Mouse (Mus musculus) stomach, postnatal 0 days (tissue): ENCODE results near the gene Mfsd11. TPM values are rescaled to one million over a fixed set of nuclear protein-coding genes. Genes with fewer than 3 reads are reported as not detected.

ENCODE experiments used
- ATAC-seq: fragments of 200-750 bp; cut with Nextera tagmentation; 2 replicates; pipeline ENCODE4 v1.8.0; 2017; ENCODE audit not compliant: low FRiP score, low TSS enrichment
- DNase-seq: peaks from one replicate; pipeline ENCODE4 v3.0.0-alpha.2; 2016; ENCODE audit warnings: low spot score
- H3K27ac ChIP-seq: fragments of 300-500 bp; sonication (generic); replicated peaks from 2 replicates; pipeline ENCODE4 v1.5.1; 2014; ENCODE audit warnings: mild to moderate bottlenecking, control low read depth
- H3K27me3 ChIP-seq: fragments of 300-500 bp; sonication (generic); 2 replicates; pipeline ENCODE4 v1.6.1; 2014; ENCODE audit warnings: low read length; ENCODE audit not compliant: control insufficient read depth, insufficient read depth
- H3K36me3 ChIP-seq: fragments of 300-500 bp; sonication (generic); 2 replicates; pipeline ENCODE4 v1.6.1; 2014; ENCODE audit warnings: low read length, mixed read lengths; ENCODE audit not compliant: control insufficient read depth, insufficient read depth
- H3K4me1 ChIP-seq: fragments of 300-500 bp; sonication (generic); replicated peaks from 2 replicates; pipeline ENCODE4 v1.6.1; 2014; ENCODE audit warnings: antibody characterized with exemption; ENCODE audit not compliant: control insufficient read depth, insufficient read depth
- H3K4me2 ChIP-seq: fragments of 300-500 bp; sonication (generic); replicated peaks from 2 replicates; pipeline ENCODE4 v1.6.1; 2014; ENCODE audit warnings: low read depth, mild to moderate bottlenecking, control low read depth, moderate library complexity
- H3K4me3 ChIP-seq: fragments of 300-500 bp; sonication (generic); 2 replicates; pipeline ENCODE4 v1.5.1; 2014; ENCODE audit warnings: low read depth, low read length, control low read depth
- H3K9ac ChIP-seq: fragments of 300-500 bp; sonication (generic); 2 replicates; pipeline ENCODE4 v1.6.1; 2014; ENCODE audit warnings: mild to moderate bottlenecking, low read length, control low read depth, mixed read lengths
- H3K9me3 ChIP-seq: fragments of 300-500 bp; sonication (generic); 2 replicates; pipeline ENCODE4 v1.6.1; 2016; ENCODE audit warnings: low read length; ENCODE audit not compliant: control insufficient read depth
- CTCF ChIP-seq: IDR thresholded peaks from 2 replicates; pipeline ENCODE4 v1.5.1; 2016; ENCODE audit warnings: antibody characterized with exemption, low read depth, mild to moderate bottlenecking, moderate library complexity
- EP300 ChIP-seq: optimal IDR thresholded peaks from 2 replicates; pipeline ENCODE3; 2016; ENCODE audit warnings: antibody characterized with exemption
- WGBS: fragments of 180-500 bp; shearing (Covaris S2); extraction: QIAGEN DNeasy Blood & Tissue Kit; methylation state at CpG from one replicate; pipeline ENCODE4 v1.1.7; 2014; 5-methylcytosine and 5-hydroxymethylcytosine counted together
- polyA plus RNA-seq: library from polyadenylated mRNA; unstranded; fragments of >200 nt; fragmentation: Nextera tagmentation; extraction: Ambion mirVana; gene quantifications from 2 replicates; pipeline ENCODE4 v1.2.1, GENCODE M21; 2015

The Mfsd11 gene
- polyA plus RNA-seq, 1 experiment from 2014 or later, result 31.5 TPM

GRCm38 (mm10) chr11:116873987-116874386, 21.7 kb downstream of the Mfsd11 start:
- no peak for DNase-seq
- Histone ChIP-seq H3K4me3 (no peak overlapping the region), H3K4me2 (no peak overlapping the region), H3K9me3 (no peaks in the 10 kb centered on the region), H3K36me3 (peaks cover 8% of the 10 kb centered on the region), H3K27me3 (no peaks in the 10 kb centered on the region), H3K9ac (no peak overlapping the region), H3K27ac (no peak overlapping the region), H3K4me1 (no peaks in the 10 kb centered on the region)
- ATAC-seq, result no peak
- whole genome bisulfite sequencing, result 83% methylated on average over 20 of the region's 20 CpGs
- TF ChIP-seq EP300 (no peak), CTCF (no peak)

DNA sequence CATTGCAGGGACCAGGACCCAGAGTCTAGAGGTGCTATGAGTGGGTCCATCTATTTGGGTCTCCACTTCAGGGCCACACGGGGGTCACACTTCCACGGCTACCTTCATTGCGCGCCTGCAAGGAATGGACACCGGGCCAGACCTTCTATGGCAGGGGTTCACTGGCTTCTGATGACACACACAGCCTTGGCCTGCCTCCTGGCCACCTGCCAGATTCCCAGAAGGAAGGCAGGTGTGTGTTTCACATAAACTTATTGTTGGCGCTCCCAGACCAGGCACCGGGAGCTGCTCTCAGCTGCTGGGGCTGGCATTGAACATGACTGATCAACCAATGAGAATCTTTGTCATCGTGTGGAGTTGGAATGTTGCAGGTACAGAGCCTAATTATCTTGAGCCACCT, 26.2 kb downstream of the Mfsd11 start:
- DNase-seq (peak; percentile 53), ATAC-seq (0 out of 2 replicates have a peak, but pooled peaks have one; percentile 45)
- no peak overlapping the region for H3K27ac ChIP-seq
- H3K4me1 ChIP-seq, result no peaks in the 10 kb centered on the region
- no peak for TF ChIP-seq CTCF
- TF ChIP-seq EP300, result no peak
- no peaks in the 10 kb centered on the region for H3K9me3 ChIP-seq
- no peak overlapping the region for H3K4me3 ChIP-seq
- WGBS, result 77% methylated on average over 8 of the region's 8 CpGs
- no peak overlapping the region for H3K9ac ChIP-seq
- H3K4me2 ChIP-seq, result no peak overlapping the region
- no peaks in the 10 kb centered on the region for H3K27me3 ChIP-seq
- H3K36me3 ChIP-seq, result no peaks in the 10 kb centered on the region; the same call in none of the 2 replicates

DNA sequence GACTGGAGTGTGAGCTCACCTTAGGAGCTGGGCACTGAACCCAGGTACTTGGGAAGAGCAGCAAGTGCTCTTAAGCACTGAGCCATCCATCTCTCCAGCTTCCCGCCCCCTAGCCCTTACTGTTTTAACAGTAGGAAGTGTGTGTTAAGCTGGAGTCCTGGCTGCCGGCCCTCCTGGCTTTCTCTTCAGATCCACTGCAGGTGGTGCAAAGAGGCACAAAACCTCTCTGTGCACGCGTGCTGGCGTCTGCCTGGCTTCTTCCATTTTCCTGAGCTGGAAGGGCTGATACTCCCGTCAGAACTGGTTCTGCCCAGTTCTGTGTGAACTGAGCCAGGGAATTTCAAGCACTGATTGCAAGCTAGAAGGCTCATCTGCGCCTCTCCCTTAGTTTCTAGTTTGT, 28.6 kb downstream of the Mfsd11 start:
- Histone ChIP-seq H3K4me3 (no peak overlapping the region), H3K4me1 (0 out of 2 replicates have a peak, but pooled peaks cover 2% of the 10 kb centered on the region), H3K9me3 (no peaks in the 10 kb centered on the region), H3K27ac (no peak overlapping the region), H3K9ac (no peak overlapping the region), H3K4me2 (no peak overlapping the region), H3K36me3 (no peaks in the 10 kb centered on the region), H3K27me3 (no peaks in the 10 kb centered on the region)
- TF ChIP-seq EP300 (no peak), CTCF (no peak)
- 51% methylated on average over 7 of the region's 7 CpGs for WGBS
- no peak for DNase-seq
- ATAC-seq, result no peak

DNA sequence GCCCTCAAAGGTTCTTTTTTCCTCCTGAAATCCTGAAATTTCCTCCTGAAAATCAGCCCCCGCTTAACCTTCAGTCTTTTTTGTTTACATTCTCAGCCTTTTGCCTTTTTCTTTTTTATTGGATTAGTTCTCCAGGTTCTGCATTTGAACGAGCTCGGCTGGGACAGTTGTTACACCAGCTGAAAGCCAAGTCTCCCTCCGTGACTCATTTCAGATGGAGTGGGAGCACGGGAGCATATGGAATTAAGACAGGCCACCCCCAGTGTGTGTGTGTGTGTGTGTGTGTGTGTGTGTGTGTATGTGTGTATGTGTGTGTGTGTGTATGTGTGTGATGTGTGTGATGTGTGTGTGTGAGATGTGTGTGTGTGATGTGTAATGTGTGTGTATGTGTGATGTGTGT, 29.2 kb downstream of the Mfsd11 start:
- TF ChIP-seq EP300 (no peak), CTCF (no peak)
- DNase-seq, result no peak
- Histone ChIP-seq H3K9me3 (no peaks in the 10 kb centered on the region), H3K9ac (no peak overlapping the region), H3K4me1 (0 out of 2 replicates have a peak, but pooled peaks cover 2% of the 10 kb centered on the region), H3K4me2 (no peak overlapping the region), H3K4me3 (no peak overlapping the region), H3K36me3 (no peaks in the 10 kb centered on the region), H3K27ac (no peak overlapping the region), H3K27me3 (no peaks in the 10 kb centered on the region)
- ATAC-seq, result no peak
- 31% methylated on average over 5 of the region's 5 CpGs for WGBS

DNA sequence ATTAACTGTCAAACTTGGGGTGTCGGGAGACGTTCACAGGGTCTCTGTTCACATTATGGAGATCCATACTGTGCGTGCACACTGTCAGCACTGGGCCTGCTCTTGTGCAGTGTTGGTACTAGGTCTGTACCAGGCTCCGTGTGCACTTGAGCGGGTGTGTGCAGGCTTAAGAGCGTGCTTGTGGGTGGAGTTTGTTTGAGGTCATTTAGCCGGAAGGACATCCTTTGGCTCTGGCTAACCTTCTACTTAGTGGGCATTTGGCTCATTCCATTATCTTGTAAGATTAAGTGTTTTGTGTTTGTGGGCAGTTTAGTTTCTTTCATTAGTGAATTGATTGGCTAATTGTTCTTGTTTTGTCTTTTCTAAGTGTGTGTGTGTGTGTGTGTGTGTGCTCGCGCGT, 30.2 kb downstream of the Mfsd11 start:
- no peak overlapping the region for H3K27ac ChIP-seq
- no peak for DNase-seq
- no peak overlapping the region for H3K9ac ChIP-seq
- H3K4me1 ChIP-seq, result 0 out of 2 replicates have a peak, but pooled peaks cover 2% of the 10 kb centered on the region
- no peaks in the 10 kb centered on the region for H3K36me3 ChIP-seq
- no peak overlapping the region for H3K4me3 ChIP-seq
- no peaks in the 10 kb centered on the region for H3K27me3 ChIP-seq
- WGBS, result 71% methylated on average over 10 of the region's 10 CpGs
- peak; percentile 33; the same call in 1 of the 2 replicates for ATAC-seq
- TF ChIP-seq EP300 (no peak), CTCF (no peak)
- H3K4me2 ChIP-seq, result no peak overlapping the region
- H3K9me3 ChIP-seq, result no peaks in the 10 kb centered on the region

DNA sequence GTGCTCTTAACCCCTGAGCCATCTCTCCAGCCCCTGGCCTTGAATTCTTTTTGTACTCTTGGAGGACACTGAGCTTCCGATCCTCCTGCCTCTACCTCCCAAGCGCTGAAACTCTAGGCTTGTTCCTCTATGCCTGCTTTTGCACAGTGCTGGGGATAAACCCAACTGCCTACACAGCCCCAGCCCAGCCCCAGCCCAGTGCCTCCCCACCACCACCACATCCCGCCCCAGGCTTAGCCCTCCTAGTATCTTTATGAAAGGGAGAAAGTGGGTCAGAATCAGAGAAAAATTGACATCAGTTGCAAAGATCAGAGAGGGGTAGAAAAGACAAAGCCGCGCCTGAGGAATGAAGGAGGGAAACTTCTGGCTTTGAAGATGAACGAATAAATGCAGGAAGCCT, 31.8 kb downstream of the Mfsd11 start:
- ATAC-seq (no peak), DNase-seq (no peak)
- WGBS, result 82% methylated on average over 6 of the region's 6 CpGs
- no peak overlapping the region for H3K4me3 ChIP-seq
- H3K4me2 ChIP-seq, result no peak overlapping the region
- H3K9ac ChIP-seq, result no peak overlapping the region
- H3K4me1 ChIP-seq, result 0 out of 2 replicates have a peak, but pooled peaks cover 2% of the 10 kb centered on the region
- no peaks in the 10 kb centered on the region for H3K27me3 ChIP-seq
- H3K36me3 ChIP-seq, result no peaks in the 10 kb centered on the region
- TF ChIP-seq CTCF, result no peak
- no peak for TF ChIP-seq EP300
- H3K9me3 ChIP-seq, result no peaks in the 10 kb centered on the region
- H3K27ac ChIP-seq, result no peak overlapping the region
